Mouse (Mus musculus) large intestine, adult 2 months (tissue): ENCODE measurements around the gene Olfr715. TPM values are rescaled to one million over a fixed set of nuclear protein-coding genes. Genes with fewer than 3 reads are reported as not detected.
"Not testable (repeated sequence)": the region's sequence is repeated elsewhere in the genome, so short reads cannot be mapped to it uniquely, and the experiment has no call there.

Experiments
- DNase-seq: peaks from one replicate; pipeline ENCODE4 v3.0.0-alpha.2; 2012; ENCODE audit warnings: low read depth, low spot score
- WGBS: fragments of 180-500 bp; shearing (Covaris S2); methylation state at CpG from one replicate; pipeline ENCODE4 v1.1.7; 2018; 5-methylcytosine and 5-hydroxymethylcytosine counted together
- polyA plus RNA-seq: library from polyadenylated mRNA; depleted of rRNA; stranded (reverse); fragments of >200 nt; gene quantifications from 2 replicates; pipeline ENCODE4 v1.2.3, GENCODE M21; 2012; rRNA removed

The Olfr715 gene
- polyA plus RNA-seq = not detected in 2 replicates

- WGBS = 69% methylated on average over 3 of the region's 3 CpGs
- DNase-seq = not testable (repeated sequence)
Measured at GRCm38 (mm10) chr7:107130983-107131382, at the start of gene Olfr715. TSS of gene Olfr715 (minus strand) at chr7:107131083.

- WGBS = 31% methylated on average over 2 of the region's 2 CpGs
- no peak for DNase-seq
Measured at GRCm38 (mm10) chr7:107180406-107180805, 49.5 kb upstream of the Olfr715 start.

- 78% methylated on average over 10 of the region's 10 CpGs for WGBS
Measured at GRCm38 (mm10) chr7:107166690-107167089, 35.8 kb upstream of the Olfr715 start, which contains the start of gene Nlrp14. TSS of gene Nlrp14 (plus strand) at chr7:107166990.

GRCm38 (mm10) chr7:107138027-107138426 is 7.1 kb upstream of the Olfr715 start, which contains the start of gene Olfr716:
TSS of gene Olfr716 (plus strand) at chr7:107138327.
- 54% methylated on average over 2 of the region's 2 CpGs for WGBS
- not testable (repeated sequence) for DNase-seq

More at GRCm38 (mm10) chr7:107166690-107167089, 35.8 kb upstream of the Olfr715 start, which contains the start of gene Nlrp14:
- no peak for DNase-seq

GRCm38 (mm10) chr7:107110269-107110668 is 20.6 kb downstream of the Olfr715 start, which contains the start of gene Olfr715b:
TSS of gene Olfr715b (minus strand) at chr7:107110369.
- not testable (repeated sequence) for DNase-seq
- WGBS = 66% methylated on average over 2 of the region's 2 CpGs

GRCm38 (mm10) chr7:107092920-107093319 is 38.0 kb downstream of the Olfr715 start, which contains the start of gene Olfr17:
TSS of gene Olfr17 (plus strand) at chr7:107093220.
- no peak for DNase-seq
- WGBS = 33% methylated on average over 1 of the region's 1 CpGs

Other genes starting within 250 kb of the Olfr715 start
- not detected in 2 replicates for gene Olfr706, start 242.9 kb downstream of the Olfr715 start, polyA plus RNA-seq
- gene Olfr707, start 229.8 kb downstream of the Olfr715 start, polyA plus RNA-seq = not detected in 2 replicates
- gene Olfr1532-ps1, start 223.1 kb downstream of the Olfr715 start, polyA plus RNA-seq = 0.45 and 0.59 TPM in 2 replicates
- not detected in 2 replicates for gene Olfr709-ps1, start 198.9 kb downstream of the Olfr715 start, polyA plus RNA-seq
- not detected in 2 replicates for gene Olfr710, start 182.8 kb downstream of the Olfr715 start, polyA plus RNA-seq
- not detected in 2 replicates for gene Olfr6, start 167.1 kb downstream of the Olfr715 start, polyA plus RNA-seq
- gene Olfr711, start 155.6 kb downstream of the Olfr715 start, polyA plus RNA-seq = not detected in 2 replicates
- gene Olfr2, start 125.0 kb downstream of the Olfr715 start, polyA plus RNA-seq = not detected in 2 replicates
- 0.05 and 0.11 TPM in 2 replicates for gene Olfr713, start 99.9 kb downstream of the Olfr715 start, polyA plus RNA-seq
- gene Olfr714, start 60.1 kb downstream of the Olfr715 start, polyA plus RNA-seq = not detected in 2 replicates
- gene Olfr17, start 37.9 kb downstream of the Olfr715 start, polyA plus RNA-seq = not detected in 2 replicates
- not detected in 2 replicates for gene Olfr715b, start 20.7 kb downstream of the Olfr715 start, polyA plus RNA-seq
- not detected in 2 replicates for gene Olfr716, start 7.2 kb upstream of the Olfr715 start, polyA plus RNA-seq
- gene Nlrp14, start 35.9 kb upstream of the Olfr715 start, polyA plus RNA-seq = not detected in 2 replicates
- gene Rbmxl2, start 78.4 kb upstream of the Olfr715 start, polyA plus RNA-seq = not detected in 2 replicates
- gene Syt9, start 239.6 kb upstream of the Olfr715 start, polyA plus RNA-seq = 0.78 TPM in 2 replicates